9 mouse cellular contexts compared by ENCODE assay signal in the genomic region with DNA sequence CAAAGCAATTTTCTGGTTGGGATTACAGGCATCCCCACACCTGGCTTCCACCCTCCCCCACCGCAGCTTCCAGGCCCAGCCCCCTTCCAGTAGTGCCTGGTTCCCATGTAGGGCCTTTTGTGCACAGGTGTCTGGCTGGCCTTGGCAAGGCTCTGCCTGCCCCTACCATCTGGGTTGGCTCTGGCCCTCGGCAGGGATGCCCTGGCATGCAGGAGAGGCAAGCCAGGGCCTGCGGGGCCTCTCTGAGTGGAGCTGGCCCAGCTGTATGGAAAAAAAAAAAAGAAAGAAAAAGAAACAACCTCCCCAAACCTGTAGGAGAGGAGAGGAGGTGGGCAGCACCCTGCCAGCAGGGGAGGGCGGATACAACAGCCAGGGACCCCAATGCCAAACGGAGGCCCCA. TPM values are rescaled to one million over a fixed set of nuclear protein-coding genes. Genes with fewer than 3 reads are reported as not detected.
DNase-seq lines count a peak whose midpoint lies in the region; ATAC-seq and TF ChIP-seq lines count a peak whose summit lies in the region.
"Had no signal": no experiment of that assay in that cellular context is flagged by ENCODE, and none has a peak within 500 bp of the region (broad histone marks: within the 10 kb centered on the region; RNA-seq: fewer than 3 reads in every experiment).

No protein-coding gene starts in this region.

- intact Hi-C loops in left cerebral cortex, postnatal 10 days (cut with DNase I), result no loop called here

- H3K27me3 ChIP-seq in kidney, postnatal 0 days (ENCODE audit: insufficient read depth, low read length), result no peaks in the 10 kb centered on the region
- H3K27me3 ChIP-seq in embryonic facial prominence, embryonic 15.5 days, result no peaks in the 10 kb centered on the region
- no peaks in the 10 kb centered on the region for H3K27me3 ChIP-seq in midbrain, embryonic 14.5 days (ENCODE audit: control insufficient read depth, insufficient read depth, low read length)

- H3K9me3 ChIP-seq in kidney, postnatal 0 days (replicated peaks; ENCODE audit: low read length), result no peaks in the 10 kb centered on the region
- no peaks in the 10 kb centered on the region for H3K9me3 ChIP-seq in embryonic facial prominence, embryonic 15.5 days (replicated peaks)
- no peaks in the 10 kb centered on the region for H3K9me3 ChIP-seq in midbrain, embryonic 14.5 days (ENCODE audit: control insufficient read depth, low read length)

- 78% methylated on average over 5 of the region's 5 CpGs for WGBS in kidney, postnatal 0 days
- whole genome bisulfite sequencing in embryonic facial prominence, embryonic 15.5 days, result 42% methylated on average over 5 of the region's 5 CpGs
- WGBS in midbrain, embryonic 14.5 days, result 85% methylated on average over 5 of the region's 5 CpGs

- peak overlapping the region; percentile 98 for H3K9ac ChIP-seq in kidney, postnatal 0 days (ENCODE audit: low read depth, low read length)
- H3K9ac ChIP-seq in embryonic facial prominence, embryonic 15.5 days, result no peak overlapping the region
- 0 out of 2 replicates have a peak overlapping the region, but pooled peaks have one; percentile 99 for H3K9ac ChIP-seq in midbrain, embryonic 14.5 days (replicated peaks; ENCODE audit: low read length)

- H3K4me3 ChIP-seq in kidney, postnatal 0 days (replicated peaks; ENCODE audit: low read depth, low read length), result no peak overlapping the region
- H3K4me3 ChIP-seq in embryonic facial prominence, embryonic 15.5 days (replicated peaks), result peak overlapping the region; percentile 2; the same call in 1 of the 2 replicates
- H3K4me3 ChIP-seq in midbrain, embryonic 14.5 days (replicated peaks; ENCODE audit: low read depth, low read length), result no peak overlapping the region

- ATAC-seq in kidney, postnatal 0 days (replicated peaks; ENCODE audit: low FRiP score, low read depth), result no peak
- ATAC-seq in embryonic facial prominence, embryonic 15.5 days (ENCODE audit: insufficient number of reproducible peaks, low FRiP score, low TSS enrichment, low read depth), result no peak
- ATAC-seq in midbrain, embryonic 14.5 days (ENCODE audit: low FRiP score, low TSS enrichment), result no peak
- ATAC-seq in activated CD4-positive, CD25-positive, alpha-beta regulatory T cell, adult 4 months, result no peak

- peaks cover 31% of the 10 kb centered on the region; the same call in 1 of the 2 replicates for H3K36me3 ChIP-seq in kidney, postnatal 0 days (ENCODE audit: insufficient read depth, low read length)
- H3K36me3 ChIP-seq in embryonic facial prominence, embryonic 15.5 days, result peaks cover 39% of the 10 kb centered on the region
- H3K36me3 ChIP-seq in midbrain, embryonic 14.5 days (ENCODE audit: control insufficient read depth, insufficient read depth, low read length), result peaks cover 62% of the 10 kb centered on the region

- no peak for DNase-seq in kidney, postnatal 0 days (ENCODE audit: low spot score)
- no peak for DNase-seq in kidney, postnatal 10 days
- DNase-seq in cerebellum, adult 18-20 months, result peak; percentile 77 to 82
- DNase-seq in midbrain, embryonic 14.5 days, result no peak
- no peak for DNase-seq in right cerebral cortex, postnatal 4 days
- no peak for DNase-seq in left cerebral cortex, postnatal 10 days (ENCODE audit: extremely low spot score in 1 of 2, low spot score in 2 of 2)
- DNase-seq: thymus, adult 2 months had no signal

- peaks cover 27% of the 10 kb centered on the region for H3K4me1 ChIP-seq in kidney, postnatal 0 days (replicated peaks; ENCODE audit: insufficient read depth, low read length)
- H3K4me1 ChIP-seq in embryonic facial prominence, embryonic 15.5 days, result peaks cover 55% of the 10 kb centered on the region
- H3K4me1 ChIP-seq in midbrain, embryonic 14.5 days (ENCODE audit: control insufficient read depth, insufficient read depth, low read length), result peaks cover 25% of the 10 kb centered on the region

- TF ChIP-seq CTCF in kidney, postnatal 0 days (IDR thresholded peaks at IDR 0.05; ENCODE audit: low read depth), result no peak

- H3K27ac ChIP-seq in kidney, postnatal 0 days, result no peak overlapping the region
- peak overlapping the region; percentile 69 for H3K27ac ChIP-seq in embryonic facial prominence, embryonic 15.5 days (replicated peaks)
- 0 out of 2 replicates have a peak overlapping the region, but pooled peaks have one; percentile 26 for H3K27ac ChIP-seq in midbrain, embryonic 14.5 days (replicated peaks; ENCODE audit: low read depth, low read length)

- H3K4me2 ChIP-seq in kidney, postnatal 0 days (ENCODE audit: low read length), result no peak overlapping the region
- peak overlapping the region; percentile 38 for H3K4me2 ChIP-seq in embryonic facial prominence, embryonic 15.5 days (replicated peaks)
- peak overlapping the region; percentile 10 for H3K4me2 ChIP-seq in midbrain, embryonic 14.5 days (ENCODE audit: low read length)

RNA-seq across cellular contexts. Expression of gene Pik3r2, which starts 3.1 kb away (rescaled TPM):
- polyA plus RNA-seq in kidney, postnatal 0 days (2015; fragmentation: Nextera tagmentation; extraction: Ambion mirVana), result 43.8 and 47.2 TPM in 2 replicates
- 92.5 and 94.3 TPM in 2 replicates for polyA plus RNA-seq in embryonic facial prominence, embryonic 15.5 days (2015; fragmentation: Nextera tagmentation; extraction: Ambion mirVana)
- 79.2 and 84.7 TPM in 2 replicates for polyA plus RNA-seq in midbrain, embryonic 14.5 days (2014; fragmentation: Nextera tagmentation; extraction: Ambion mirVana)
- 100 to 1,000 TPM; 173 TPM for total RNA-seq in left cerebral cortex, postnatal 10 days (2021)
- 1 to 10 TPM; 3.9 to 5.1 TPM for polyA plus RNA-seq in activated CD4-positive, CD25-positive, alpha-beta regulatory T cell, adult 4 months (2017; shearing (Covaris generic))

RNA-seq across cellular contexts. Expression of gene Mpv17l2, which starts 12.7 kb away (rescaled TPM):
- 78.2 and 80.3 TPM in 2 replicates for polyA plus RNA-seq in kidney, postnatal 0 days (2015; fragmentation: Nextera tagmentation; extraction: Ambion mirVana)
- polyA plus RNA-seq in embryonic facial prominence, embryonic 15.5 days (2015; fragmentation: Nextera tagmentation; extraction: Ambion mirVana), result 41.7 and 42.3 TPM in 2 replicates
- 37.1 and 39.0 TPM in 2 replicates for polyA plus RNA-seq in midbrain, embryonic 14.5 days (2014; fragmentation: Nextera tagmentation; extraction: Ambion mirVana)
- 10 to 100 TPM; 35.8 to 37.1 TPM for total RNA-seq in left cerebral cortex, postnatal 10 days (2021)
- polyA plus RNA-seq in activated CD4-positive, CD25-positive, alpha-beta regulatory T cell, adult 4 months (2017; shearing (Covaris generic)), result 10 to 100 TPM; 35.6 to 41.7 TPM

RNA-seq across cellular contexts. Expression of gene Rab3a, which starts 18.9 kb away (rescaled TPM):
- 20.5 and 21.8 TPM in 2 replicates for polyA plus RNA-seq in kidney, postnatal 0 days (2015; fragmentation: Nextera tagmentation; extraction: Ambion mirVana)
- polyA plus RNA-seq in embryonic facial prominence, embryonic 15.5 days (2015; fragmentation: Nextera tagmentation; extraction: Ambion mirVana), result 22.7 and 28.6 TPM in 2 replicates
- 407 and 464 TPM in 2 replicates for polyA plus RNA-seq in midbrain, embryonic 14.5 days (2014; fragmentation: Nextera tagmentation; extraction: Ambion mirVana)
- 100 to 1,000 TPM; 756 to 791 TPM for total RNA-seq in left cerebral cortex, postnatal 10 days (2021)
- 1 to 10 TPM; 3.8 to 5.4 TPM for polyA plus RNA-seq in activated CD4-positive, CD25-positive, alpha-beta regulatory T cell, adult 4 months (2017; shearing (Covaris generic))

RNA-seq across cellular contexts. Expression of gene Mast3, which starts 31.4 kb away (rescaled TPM):
- polyA plus RNA-seq in kidney, postnatal 0 days (2015; fragmentation: Nextera tagmentation; extraction: Ambion mirVana), result 8.4 and 10.2 TPM in 2 replicates
- polyA plus RNA-seq in embryonic facial prominence, embryonic 15.5 days (2015; fragmentation: Nextera tagmentation; extraction: Ambion mirVana), result 19.1 and 20.2 TPM in 2 replicates
- polyA plus RNA-seq in midbrain, embryonic 14.5 days (2014; fragmentation: Nextera tagmentation; extraction: Ambion mirVana), result 22.7 and 24.3 TPM in 2 replicates
- total RNA-seq in left cerebral cortex, postnatal 10 days (2021), result 100 to 1,000 TPM; 115 to 117 TPM
- 10 to 100 TPM; 19.0 to 19.4 TPM for polyA plus RNA-seq in activated CD4-positive, CD25-positive, alpha-beta regulatory T cell, adult 4 months (2017; shearing (Covaris generic))

RNA-seq across cellular contexts. Expression of gene Il12rb1, which starts 34.8 kb away (rescaled TPM):
- polyA plus RNA-seq in kidney, postnatal 0 days (2015; fragmentation: Nextera tagmentation; extraction: Ambion mirVana), result 0.09 and 0.13 TPM in 2 replicates
- 0.26 and 0.28 TPM in 2 replicates for polyA plus RNA-seq in embryonic facial prominence, embryonic 15.5 days (2015; fragmentation: Nextera tagmentation; extraction: Ambion mirVana)
- 0.45 TPM in 1 of 2 replicates, not detected in the other for polyA plus RNA-seq in midbrain, embryonic 14.5 days (2014; fragmentation: Nextera tagmentation; extraction: Ambion mirVana)
- under 1 TPM; 0.13 to 0.28 TPM for total RNA-seq in left cerebral cortex, postnatal 10 days (2021)
- polyA plus RNA-seq in activated CD4-positive, CD25-positive, alpha-beta regulatory T cell, adult 4 months (2017; shearing (Covaris generic)), result 10 to 100 TPM; 16.5 to 29.5 TPM

Comparison
In these comparisons a context has a peak if more than half of its experiments do, and no peak if none do; other contexts are left out.
1. DNase-seq: peak in cerebellum, adult 18-20 months (2 of 2); none in kidney, postnatal 0 days (single experiment), kidney, postnatal 10 days (single experiment), midbrain, embryonic 14.5 days (single experiment), right cerebral cortex, postnatal 4 days (single experiment) and left cerebral cortex, postnatal 10 days (0 of 2).
2. RNA of gene Rab3a, which starts 18.9 kb away (polyA plus RNA-seq): 407 to 464 TPM in midbrain, embryonic 14.5 days; 22.7 to 28.6 TPM in embryonic facial prominence, embryonic 15.5 days, 20.5 to 21.8 TPM in kidney, postnatal 0 days and 3.8 to 5.4 TPM in activated CD4-positive, CD25-positive, alpha-beta regulatory T cell, adult 4 months; every median in the first group is over 10 times any median in the second.